Mouse (Mus musculus) midbrain, embryonic 12.5 days (tissue): ENCODE results near the gene Nsrp1. TPM values are rescaled to one million over a fixed set of nuclear protein-coding genes. Genes with fewer than 3 reads are reported as not detected.

Source experiments
- ATAC-seq: fragments of 200-750 bp; cut with Nextera tagmentation; 2 replicates; pipeline ENCODE4 v1.8.0; 2017; ENCODE audit warnings: low read depth, moderate TSS enrichment, moderate library complexity; ENCODE audit not compliant: low FRiP score
- H3K27ac ChIP-seq: fragments of 300-500 bp; sonication (generic); replicated peaks from 2 replicates; pipeline ENCODE4 v1.5.1; 2016; ENCODE audit warnings: mild to moderate bottlenecking
- H3K27me3 ChIP-seq: fragments of 300-500 bp; sonication (generic); 2 replicates; pipeline ENCODE4 v1.6.1; 2016; ENCODE audit warnings: mild to moderate bottlenecking
- H3K36me3 ChIP-seq: fragments of 300-500 bp; sonication (generic); 2 replicates; pipeline ENCODE4 v1.6.1; 2016
- H3K4me1 ChIP-seq: fragments of 300-500 bp; sonication (generic); 2 replicates; pipeline ENCODE4 v1.6.1; 2016
- H3K4me2 ChIP-seq: fragments of 300-500 bp; sonication (generic); replicated peaks from 2 replicates; pipeline ENCODE4 v1.6.1; 2016; ENCODE audit warnings: mild to moderate bottlenecking, moderate library complexity
- H3K4me3 ChIP-seq: fragments of 300-500 bp; sonication (generic); 2 replicates; pipeline ENCODE4 v1.5.1; 2016; ENCODE audit warnings: mild to moderate bottlenecking
- H3K9ac ChIP-seq: fragments of 300-500 bp; sonication (generic); replicated peaks from 2 replicates; pipeline ENCODE4 v1.6.1; 2016; ENCODE audit warnings: mild to moderate bottlenecking, moderate library complexity
- H3K9me3 ChIP-seq: fragments of 300-500 bp; sonication (generic); 2 replicates; pipeline ENCODE4 v1.6.1; 2016; ENCODE audit warnings: mild to moderate bottlenecking
- WGBS: fragments of 180-500 bp; shearing (Covaris S2); methylation state at CpG from one replicate; pipeline ENCODE4 v1.1.7; 2016; 5-methylcytosine and 5-hydroxymethylcytosine counted together
- polyA plus RNA-seq: library from polyadenylated mRNA; unstranded; fragments of >200 nt; fragmentation: Nextera tagmentation; extraction: Ambion mirVana; gene quantifications from 2 replicates; pipeline ENCODE4 v1.2.1, GENCODE M21; 2016

Gene Nsrp1
- polyA plus RNA-seq, 1 experiment from 2014 or later = 66.4 TPM

GRCm38 (mm10) chr11:77031151-77031934 is 46.9 kb downstream of the Nsrp1 start:
- ATAC-seq = no peak
- no peaks in the 10 kb centered on the region for H3K4me1 ChIP-seq
- H3K4me3 ChIP-seq = no peak overlapping the region
- H3K27me3 ChIP-seq = no peaks in the 10 kb centered on the region
- H3K4me2 ChIP-seq = no peak overlapping the region
- H3K36me3 ChIP-seq = no peaks in the 10 kb centered on the region
- no peak overlapping the region for H3K27ac ChIP-seq
- 77% methylated on average over 14 of the region's 14 CpGs for WGBS
- H3K9me3 ChIP-seq = no peaks in the 10 kb centered on the region
- H3K9ac ChIP-seq = no peak overlapping the region

GRCm38 (mm10) chr11:77028157-77028556 is 50.1 kb downstream of the Nsrp1 start:
- H3K4me2 ChIP-seq = no peak overlapping the region
- no peaks in the 10 kb centered on the region for H3K9me3 ChIP-seq
- no peak overlapping the region for H3K27ac ChIP-seq
- 88% methylated on average over 3 of the region's 3 CpGs for WGBS
- H3K36me3 ChIP-seq = no peaks in the 10 kb centered on the region
- no peaks in the 10 kb centered on the region for H3K27me3 ChIP-seq
- H3K4me1 ChIP-seq = no peaks in the 10 kb centered on the region
- H3K9ac ChIP-seq = no peak overlapping the region
- no peak overlapping the region for H3K4me3 ChIP-seq
- ATAC-seq = no peak

- Histone ChIP-seq H3K27me3 (no peaks in the 10 kb centered on the region), H3K9ac (no peak overlapping the region), H3K36me3 (no peaks in the 10 kb centered on the region), H3K27ac (no peak overlapping the region), H3K4me1 (no peaks in the 10 kb centered on the region), H3K4me2 (no peak overlapping the region), H3K9me3 (no peaks in the 10 kb centered on the region), H3K4me3 (no peak overlapping the region)
- WGBS = 76% methylated on average over 3 of the region's 3 CpGs
- ATAC-seq = no peak
Measured at GRCm38 (mm10) chr11:77026559-77026958, 51.7 kb downstream of the Nsrp1 start.

GRCm38 (mm10) chr11:77021749-77022396 is 56.4 kb downstream of the Nsrp1 start:
- WGBS = 70% methylated on average over 9 of the region's 9 CpGs
- H3K36me3 ChIP-seq = no peaks in the 10 kb centered on the region

GRCm38 (mm10) chr11:77019539-77019938 is 58.7 kb downstream of the Nsrp1 start:
- H3K9ac ChIP-seq = no peak overlapping the region
- no peaks in the 10 kb centered on the region for H3K36me3 ChIP-seq
- H3K4me2 ChIP-seq = no peak overlapping the region
- no peak overlapping the region for H3K27ac ChIP-seq
- H3K4me3 ChIP-seq = no peak overlapping the region
- ATAC-seq = no peak
- no peaks in the 10 kb centered on the region for H3K4me1 ChIP-seq
- WGBS = 84% methylated on average over 8 of the region's 8 CpGs
- no peaks in the 10 kb centered on the region; the same call in 1 of the 2 replicates for H3K27me3 ChIP-seq
- H3K9me3 ChIP-seq = no peaks in the 10 kb centered on the region

More at GRCm38 (mm10) chr11:77021749-77022396, 56.4 kb downstream of the Nsrp1 start:
- no peaks in the 10 kb centered on the region for H3K9me3 ChIP-seq
- H3K4me1 ChIP-seq = no peaks in the 10 kb centered on the region
- H3K27ac ChIP-seq = no peak overlapping the region
- H3K4me2 ChIP-seq = no peak overlapping the region
- ATAC-seq = no peak
- H3K27me3 ChIP-seq = no peaks in the 10 kb centered on the region; the same call in 1 of the 2 replicates
- no peak overlapping the region for H3K9ac ChIP-seq
- no peak overlapping the region for H3K4me3 ChIP-seq

- Histone ChIP-seq H3K9ac (no peak overlapping the region), H3K4me3 (no peak overlapping the region), H3K36me3 (no peaks in the 10 kb centered on the region), H3K9me3 (no peaks in the 10 kb centered on the region), H3K4me1 (no peaks in the 10 kb centered on the region), H3K27me3 (peaks cover 2% of the 10 kb centered on the region; the same call in 1 of the 2 replicates), H3K4me2 (no peak overlapping the region), H3K27ac (no peak overlapping the region)
- ATAC-seq = no peak
- 79% methylated on average over 11 of the region's 11 CpGs for WGBS
Measured at GRCm38 (mm10) chr11:77018046-77018445, 60.2 kb downstream of the Nsrp1 start.

- H3K9me3 ChIP-seq = no peaks in the 10 kb centered on the region
- no peak overlapping the region for H3K4me3 ChIP-seq
- ATAC-seq = no peak
- no peaks in the 10 kb centered on the region for H3K36me3 ChIP-seq
- 82% methylated on average over 10 of the region's 10 CpGs for WGBS
- H3K4me1 ChIP-seq = no peaks in the 10 kb centered on the region
- H3K27me3 ChIP-seq = peaks cover 7% of the 10 kb centered on the region; the same call in 1 of the 2 replicates
- H3K27ac ChIP-seq = no peak overlapping the region
- H3K4me2 ChIP-seq = no peak overlapping the region
- H3K9ac ChIP-seq = no peak overlapping the region
Measured at GRCm38 (mm10) chr11:77010762-77011475, 67.3 kb downstream of the Nsrp1 start.

GRCm38 (mm10) chr11:77009069-77010025 is 68.9 kb downstream of the Nsrp1 start:
- Histone ChIP-seq H3K9me3 (no peaks in the 10 kb centered on the region), H3K4me1 (no peaks in the 10 kb centered on the region), H3K4me3 (no peak overlapping the region), H3K4me2 (no peak overlapping the region), H3K27me3 (peaks cover 8% of the 10 kb centered on the region), H3K9ac (no peak overlapping the region), H3K36me3 (no peaks in the 10 kb centered on the region), H3K27ac (no peak overlapping the region)
- no peak for ATAC-seq
- WGBS = 81% methylated on average over 16 of the region's 16 CpGs

GRCm38 (mm10) chr11:77006616-77007015 is 71.6 kb downstream of the Nsrp1 start:
- H3K27me3 ChIP-seq = peaks cover 26% of the 10 kb centered on the region
- H3K27ac ChIP-seq = no peak overlapping the region
- no peaks in the 10 kb centered on the region for H3K4me1 ChIP-seq
- no peaks in the 10 kb centered on the region for H3K9me3 ChIP-seq
- H3K36me3 ChIP-seq = no peaks in the 10 kb centered on the region
- no peak overlapping the region for H3K9ac ChIP-seq
- no peak overlapping the region for H3K4me3 ChIP-seq
- ATAC-seq = no peak
- 55% methylated on average over 6 of the region's 6 CpGs for WGBS
- H3K4me2 ChIP-seq = no peak overlapping the region

- Histone ChIP-seq H3K9me3 (no peaks in the 10 kb centered on the region), H3K36me3 (no peaks in the 10 kb centered on the region), H3K27ac (no peak overlapping the region), H3K27me3 (peaks cover 32% of the 10 kb centered on the region), H3K4me1 (no peaks in the 10 kb centered on the region), H3K4me2 (no peak overlapping the region), H3K9ac (no peak overlapping the region), H3K4me3 (no peak overlapping the region)
- WGBS = 69% methylated on average over 4 of the region's 4 CpGs
- ATAC-seq = no peak
Measured at GRCm38 (mm10) chr11:77005881-77006280, 72.4 kb downstream of the Nsrp1 start.

- WGBS = 93% methylated on average over 1 of the region's 1 CpGs
Measured at GRCm38 (mm10) chr11:77002361-77002760, 75.9 kb downstream of the Nsrp1 start.

More at GRCm38 (mm10) chr11:77002361-77002760, 75.9 kb downstream of the Nsrp1 start:
- Histone ChIP-seq H3K4me2 (no peak overlapping the region), H3K27ac (no peak overlapping the region), H3K36me3 (no peaks in the 10 kb centered on the region), H3K4me1 (peaks cover 13% of the 10 kb centered on the region), H3K9ac (no peak overlapping the region), H3K27me3 (peaks cover 63% of the 10 kb centered on the region), H3K9me3 (no peaks in the 10 kb centered on the region), H3K4me3 (no peak overlapping the region)
- ATAC-seq = no peak
